Mouse (Mus musculus) liver, embryonic 18 days (tissue): ENCODE measurements around the gene Tmem230. TPM values are rescaled to one million over a fixed set of nuclear protein-coding genes. Genes with fewer than 3 reads are reported as not detected.

Experiments used
- polyA plus RNA-seq: library from polyadenylated mRNA; depleted of rRNA; stranded (reverse); fragments of >200 nt; gene quantifications from 2 replicates; pipeline ENCODE4 v1.2.3, GENCODE M21; 2012; rRNA removed

The Tmem230 gene
- 15.5 and 17.4 TPM in 2 replicates for polyA plus RNA-seq

DNA sequence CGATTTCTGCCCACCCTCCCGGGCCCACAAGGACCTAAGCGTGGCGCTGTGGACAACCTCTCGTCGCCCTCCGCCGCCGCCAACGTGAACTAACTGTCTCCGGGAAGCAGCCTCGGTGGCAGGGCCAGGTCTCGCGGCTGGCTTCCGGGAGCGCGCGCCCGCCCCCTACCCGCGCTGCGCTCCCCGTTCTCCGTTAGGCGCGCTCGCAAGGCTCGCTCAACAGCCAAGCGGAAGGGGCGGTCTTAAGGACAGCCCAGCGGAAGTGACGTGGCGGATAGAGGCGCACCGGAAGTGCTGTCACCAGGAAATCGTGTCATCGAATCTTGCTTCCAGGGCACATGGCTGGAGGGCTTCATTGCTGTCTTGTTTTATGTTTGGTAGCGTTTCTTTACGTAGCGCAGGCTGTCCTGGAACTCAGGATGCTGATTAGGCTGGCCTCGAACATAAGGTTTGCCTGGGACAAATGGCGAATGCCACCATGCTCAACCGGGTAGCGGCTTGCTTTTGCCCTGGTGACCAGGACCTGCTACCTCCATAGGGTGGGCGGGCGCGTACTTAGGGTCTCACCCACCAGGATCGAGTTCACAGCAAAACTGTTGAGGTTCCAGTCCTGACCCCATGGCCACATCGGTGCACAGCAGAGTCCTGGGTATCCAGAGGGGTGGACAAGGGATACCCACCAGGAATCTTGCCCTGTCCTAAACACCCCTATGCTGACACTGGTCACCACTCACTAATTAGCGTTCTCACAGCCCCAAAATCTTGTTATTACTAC is at the start of gene Tmem230:
Gene Tmem230, minus strand, starts transcription at position 269 of the 775 bp plus-strand sequence.

DNA sequence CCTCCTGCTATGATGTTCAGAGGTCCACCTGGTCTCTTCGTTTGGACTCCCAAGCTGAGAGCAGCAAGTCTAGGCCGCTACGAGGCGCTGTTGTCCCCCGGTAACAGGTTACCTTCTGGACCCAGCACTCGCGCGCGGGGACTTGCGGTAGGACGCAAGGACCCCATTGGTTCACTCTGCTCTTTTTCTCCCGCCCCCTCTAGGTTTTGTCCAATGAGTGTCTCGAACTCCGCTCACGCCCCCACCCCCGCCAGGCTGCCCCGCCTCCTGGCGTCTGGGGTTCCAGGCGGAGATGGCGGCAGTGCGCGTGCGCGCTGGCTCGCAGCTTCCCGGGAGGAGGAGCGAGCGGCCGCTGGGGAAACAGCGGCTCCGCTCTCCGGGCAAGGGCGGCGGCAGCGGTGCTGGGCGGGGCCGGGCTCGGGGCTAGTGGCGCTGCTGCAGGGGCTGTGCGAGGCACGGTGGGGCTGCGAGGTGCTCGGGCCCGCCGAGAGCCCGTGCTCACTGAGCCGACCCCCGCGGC is 15.3 kb upstream of the Tmem230 start, which contains the start of gene Cds2:
Gene Cds2, plus strand, starts transcription at position 270 of the 520 bp plus-strand sequence.

DNA sequence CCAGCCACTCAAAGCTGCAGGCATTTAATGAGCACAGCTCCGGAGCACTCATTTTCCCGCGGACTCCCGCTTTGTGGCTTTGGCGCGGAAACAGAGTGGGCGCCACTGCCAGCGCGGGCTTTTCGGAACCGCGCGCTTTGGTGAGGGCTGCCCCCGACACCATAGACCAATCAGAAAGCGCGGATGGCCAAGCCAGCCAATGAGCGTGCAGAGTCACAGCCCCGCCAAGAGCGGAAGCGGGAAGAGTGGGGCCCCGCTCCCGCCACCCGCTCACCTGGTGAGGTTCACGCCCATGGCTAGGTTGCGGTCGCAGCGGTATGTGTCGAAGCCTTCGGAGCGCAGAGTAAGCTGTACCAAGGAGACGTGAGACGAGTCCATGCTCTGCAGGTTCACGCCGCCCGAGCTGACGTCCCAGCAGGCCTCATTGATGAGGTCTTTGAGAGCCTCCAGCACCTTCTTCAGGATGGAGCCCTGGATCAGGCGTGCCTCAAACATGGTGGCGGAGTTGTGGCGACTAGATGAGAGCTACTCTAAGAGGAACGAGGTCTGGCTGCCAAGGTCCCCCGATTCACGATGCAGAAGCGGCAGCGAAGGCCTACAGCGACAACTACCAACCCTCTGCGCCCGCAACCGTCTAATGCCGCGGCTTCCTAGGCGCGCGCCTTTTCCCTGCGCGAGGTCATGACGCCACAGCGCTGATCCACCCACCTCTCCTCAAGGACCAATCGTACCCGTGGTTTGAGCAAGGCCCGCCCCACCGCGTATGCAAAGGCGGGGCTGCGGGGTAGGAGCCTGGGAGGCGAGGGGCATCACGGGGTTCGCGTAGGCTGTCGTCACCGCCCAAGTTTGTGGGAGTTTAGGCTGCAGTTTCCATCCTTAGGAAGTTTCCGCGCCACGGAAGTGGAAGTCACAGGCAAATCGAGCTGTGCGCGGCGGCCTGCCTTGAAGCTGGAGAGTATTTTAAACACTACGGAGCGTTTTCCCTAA is 5.2 kb upstream of the Tmem230 start, which contains the start of gene Pcna:
Gene Pcna, minus strand, starts transcription at position 773 of the 987 bp plus-strand sequence.

Other genes starting within 250 kb of the Tmem230 start
- 2.8 and 3.3 TPM in 2 replicates for gene Rassf2, start 217.5 kb downstream of the Tmem230 start, polyA plus RNA-seq
- gene Slc23a2, start 102.7 kb downstream of the Tmem230 start, polyA plus RNA-seq, result 4.0 and 4.1 TPM in 2 replicates
- gene Pcna, start 5.5 kb upstream of the Tmem230 start, polyA plus RNA-seq, result 168 and 187 TPM in 2 replicates
- 5.6 and 6.6 TPM in 2 replicates for gene Cds2, start 15.3 kb upstream of the Tmem230 start, polyA plus RNA-seq
- 0.02 TPM in 2 replicates for gene Prokr2, start 137.6 kb upstream of the Tmem230 start, polyA plus RNA-seq